Mouse (Mus musculus): Measurements from ENCODE around the gene Tmem102. TPM values are rescaled to one million over a fixed set of nuclear protein-coding genes. Genes with fewer than 3 reads are reported as not detected.
A peak's percentile ranks its signal among the peaks of the same experiment; 100 is the strongest.

Gene Tmem102
- polyA plus RNA-seq, 1 experiment from 2014 or later = 3.1 TPM

GRCm38 (mm10) chr11:69846198-69846680 lies 40.8 kb upstream of the Tmem102 start, which contains the start of gene Plscr3:
Gene Plscr3, plus strand, starts transcription at chr11:69846376.
- Histone ChIP-seq H3K9me3 (replicated peaks; ENCODE audit: control insufficient read depth, low read length) (no peaks in the 10 kb centered on the region), H3K4me3 (ENCODE audit: low read length) (peak within 1 kb of the TSS; percentile 78), H3K27me3 (ENCODE audit: control insufficient read depth, insufficient read depth, low read length) (no peaks in the 10 kb centered on the region), H3K9ac (ENCODE audit: low read length) (peak within 1 kb of the TSS; percentile 85), H3K4me2 (ENCODE audit: low read depth, low read length) (peak within 1 kb of the TSS; percentile 78), H3K4me1 (ENCODE audit: control insufficient read depth, insufficient read depth, low read length) (peaks cover 19% of the 10 kb centered on the region), H3K36me3 (ENCODE audit: control insufficient read depth, insufficient read depth) (peaks cover 24% of the 10 kb centered on the region), H3K27ac (ENCODE audit: low read length) (peak within 1 kb of the TSS; percentile 93)
- peak; percentile 93 for ATAC-seq (replicated peaks; ENCODE audit: extremely low read depth, insufficient read depth, low FRiP score)
- WGBS = under 1% methylated on average over 38 of the region's 38 CpGs

GRCm38 (mm10) chr11:69838714-69839104 lies 33.3 kb upstream of the Tmem102 start:
- peak overlapping the region; percentile 73 for H3K4me2 ChIP-seq (ENCODE audit: low read depth, low read length)
- peak overlapping the region; percentile 87 for H3K27ac ChIP-seq (ENCODE audit: low read length)
- peak overlapping the region; percentile 85 for H3K9ac ChIP-seq (ENCODE audit: low read length)
- H3K9me3 ChIP-seq (replicated peaks; ENCODE audit: control insufficient read depth, low read length) = no peaks in the 10 kb centered on the region
- no peaks in the 10 kb centered on the region for H3K36me3 ChIP-seq (ENCODE audit: control insufficient read depth, insufficient read depth)
- H3K4me1 ChIP-seq (ENCODE audit: control insufficient read depth, insufficient read depth, low read length) = peaks cover 22% of the 10 kb centered on the region
- H3K4me3 ChIP-seq (ENCODE audit: low read length) = peak overlapping the region; percentile 74
- ATAC-seq (replicated peaks; ENCODE audit: extremely low read depth, insufficient read depth, low FRiP score) = no peak
- WGBS = 1% methylated on average over 7 of the region's 7 CpGs
- peaks cover 24% of the 10 kb centered on the region for H3K27me3 ChIP-seq (ENCODE audit: control insufficient read depth, insufficient read depth, low read length)

DNA sequence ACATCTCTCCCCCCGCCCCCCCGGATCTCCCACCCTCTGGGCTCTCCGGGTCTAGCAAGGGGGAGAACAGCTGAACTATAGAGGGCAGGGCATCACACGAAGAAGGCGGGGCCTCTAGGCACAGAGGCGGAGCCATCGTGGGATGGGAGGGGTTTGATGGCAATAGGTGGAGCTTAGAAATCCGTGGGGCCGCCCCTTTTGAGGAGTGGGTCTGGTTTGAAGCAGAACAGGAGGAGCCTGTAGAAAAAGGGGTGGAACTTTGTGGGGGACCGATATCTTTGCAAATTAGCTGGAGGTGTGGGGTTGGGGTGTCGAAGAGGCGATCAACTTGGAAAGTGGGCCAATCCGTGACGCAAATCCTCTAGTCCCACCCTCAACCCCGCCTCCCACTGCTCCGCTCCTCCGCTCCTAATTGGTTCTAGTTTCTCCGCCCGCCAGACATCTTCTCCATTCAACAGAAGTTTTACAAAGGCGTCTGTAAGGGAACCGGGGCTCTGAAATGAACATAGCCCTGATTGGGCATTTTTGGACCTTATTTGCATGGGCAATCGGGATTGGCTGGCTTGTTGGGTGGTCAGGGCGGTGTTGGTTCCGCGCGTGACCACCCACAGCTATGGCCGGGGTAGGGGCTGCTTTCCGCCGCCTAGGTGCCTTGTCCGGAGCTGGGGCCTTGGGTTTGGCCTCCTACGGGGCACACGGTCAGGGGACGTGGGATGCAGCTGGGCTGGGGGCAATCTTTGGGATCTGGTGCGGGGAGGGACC lies 32.7 kb upstream of the Tmem102 start, which contains the start of gene Tmem256:
Gene Tmem256, plus strand, starts transcription at position 563 of the 762 bp plus-strand sequence.
- peaks cover 24% of the 10 kb centered on the region for H3K4me1 ChIP-seq (ENCODE audit: control insufficient read depth, insufficient read depth, low read length)
- 1% methylated on average over 34 of the region's 34 CpGs for WGBS
- peak within 1 kb of the TSS; percentile 74 for H3K4me3 ChIP-seq (ENCODE audit: low read length)
- H3K36me3 ChIP-seq (ENCODE audit: control insufficient read depth, insufficient read depth) = no peaks in the 10 kb centered on the region
- H3K4me2 ChIP-seq (ENCODE audit: low read depth, low read length) = peak within 1 kb of the TSS; percentile 73
- H3K27me3 ChIP-seq (ENCODE audit: control insufficient read depth, insufficient read depth, low read length) = peaks cover 27% of the 10 kb centered on the region
- peak within 1 kb of the TSS; percentile 85 for H3K9ac ChIP-seq (ENCODE audit: low read length)
- peak within 1 kb of the TSS; percentile 87 for H3K27ac ChIP-seq (ENCODE audit: low read length)
- H3K9me3 ChIP-seq (replicated peaks; ENCODE audit: control insufficient read depth, low read length) = no peaks in the 10 kb centered on the region
- ATAC-seq (replicated peaks; ENCODE audit: extremely low read depth, insufficient read depth, low FRiP score) = peak; percentile 92

DNA sequence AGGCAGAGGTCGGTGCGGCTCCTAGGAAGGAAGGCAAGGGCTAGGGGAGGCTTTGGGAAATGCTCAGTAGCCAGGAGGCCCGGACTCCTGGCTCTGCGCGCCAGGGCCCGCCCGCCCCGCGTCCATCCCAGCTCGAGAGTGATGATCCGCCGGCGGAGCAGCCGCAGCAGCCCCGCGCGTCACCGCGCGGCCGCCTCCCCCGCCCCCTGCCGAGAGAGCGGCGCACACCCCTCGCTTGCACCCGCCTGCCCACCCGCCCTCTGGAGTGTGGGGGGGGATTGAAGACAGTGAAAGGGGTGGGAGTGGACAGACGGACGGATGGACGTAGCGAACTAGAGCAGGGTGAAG lies 32.2 kb upstream of the Tmem102 start, which contains the start of gene Nlgn2:
Gene Nlgn2, minus strand, starts transcription at position 181 of the 348 bp plus-strand sequence.
- Histone ChIP-seq H3K36me3 (ENCODE audit: control insufficient read depth, insufficient read depth) (no peaks in the 10 kb centered on the region), H3K4me1 (ENCODE audit: control insufficient read depth, insufficient read depth, low read length) (peaks cover 24% of the 10 kb centered on the region), H3K4me3 (ENCODE audit: low read length) (peak within 1 kb of the TSS; percentile 74), H3K9me3 (replicated peaks; ENCODE audit: control insufficient read depth, low read length) (no peaks in the 10 kb centered on the region), H3K27ac (ENCODE audit: low read length) (peak within 1 kb of the TSS; percentile 87), H3K27me3 (ENCODE audit: control insufficient read depth, insufficient read depth, low read length) (peaks cover 28% of the 10 kb centered on the region), H3K4me2 (ENCODE audit: low read depth, low read length) (peak within 1 kb of the TSS; percentile 73), H3K9ac (ENCODE audit: low read length) (peak within 1 kb of the TSS; percentile 85)
- ATAC-seq (replicated peaks; ENCODE audit: extremely low read depth, insufficient read depth, low FRiP score) = peak; percentile 59
- WGBS = under 1% methylated on average over 32 of the region's 32 CpGs

GRCm38 (mm10) chr11:69836703-69837576 lies 31.5 kb upstream of the Tmem102 start:
- Histone ChIP-seq H3K27ac (ENCODE audit: low read length) (peak overlapping the region; percentile 47), H3K36me3 (ENCODE audit: control insufficient read depth, insufficient read depth) (no peaks in the 10 kb centered on the region), H3K4me3 (ENCODE audit: low read length) (peak overlapping the region; percentile 74), H3K9me3 (replicated peaks; ENCODE audit: control insufficient read depth, low read length) (no peaks in the 10 kb centered on the region), H3K9ac (ENCODE audit: low read length) (peak overlapping the region; percentile 79), H3K4me1 (ENCODE audit: control insufficient read depth, insufficient read depth, low read length) (peaks cover 24% of the 10 kb centered on the region), H3K4me2 (ENCODE audit: low read depth, low read length) (peak overlapping the region; percentile 73), H3K27me3 (ENCODE audit: control insufficient read depth, insufficient read depth, low read length) (peaks cover 28% of the 10 kb centered on the region)
- 2% methylated on average over 52 of the region's 52 CpGs for WGBS
- no peak for ATAC-seq (replicated peaks; ENCODE audit: extremely low read depth, insufficient read depth, low FRiP score)

DNA sequence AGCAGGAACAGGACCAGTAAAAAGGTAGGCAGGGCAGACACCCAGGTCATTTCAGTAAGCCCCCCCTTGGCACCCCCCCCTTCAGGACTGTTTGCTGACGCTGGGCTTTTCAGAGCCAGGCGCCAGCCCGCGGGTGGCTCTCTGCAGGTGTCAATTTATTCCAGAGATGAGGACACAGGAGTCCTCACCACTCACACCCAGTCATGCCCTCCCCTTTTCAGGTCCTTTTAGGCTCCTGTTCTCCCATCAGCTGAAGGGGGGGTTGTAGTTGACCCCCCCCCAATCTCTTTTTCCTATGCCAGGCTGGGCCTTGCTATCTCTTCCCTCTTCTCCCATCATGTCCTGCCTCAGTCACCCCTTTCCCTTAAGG lies 30.5 kb upstream of the Tmem102 start:
- WGBS = 10% methylated on average over 4 of the region's 4 CpGs
- Histone ChIP-seq H3K4me3 (ENCODE audit: low read length) (no peak overlapping the region), H3K9ac (ENCODE audit: low read length) (no peak overlapping the region), H3K27me3 (ENCODE audit: control insufficient read depth, insufficient read depth, low read length) (peaks cover 28% of the 10 kb centered on the region), H3K9me3 (replicated peaks; ENCODE audit: control insufficient read depth, low read length) (no peaks in the 10 kb centered on the region), H3K4me1 (ENCODE audit: control insufficient read depth, insufficient read depth, low read length) (peaks cover 24% of the 10 kb centered on the region), H3K36me3 (ENCODE audit: control insufficient read depth, insufficient read depth) (no peaks in the 10 kb centered on the region), H3K27ac (ENCODE audit: low read length) (no peak overlapping the region), H3K4me2 (ENCODE audit: low read depth, low read length) (peak overlapping the region; percentile 73; the same call in 1 of the 2 replicates)
- no peak for ATAC-seq (replicated peaks; ENCODE audit: extremely low read depth, insufficient read depth, low FRiP score)

GRCm38 (mm10) chr11:69835326-69835965 lies 30.0 kb upstream of the Tmem102 start:
- Histone ChIP-seq H3K27ac (ENCODE audit: low read length) (no peak overlapping the region), H3K4me1 (ENCODE audit: control insufficient read depth, insufficient read depth, low read length) (peaks cover 24% of the 10 kb centered on the region), H3K9ac (ENCODE audit: low read length) (no peak overlapping the region), H3K9me3 (replicated peaks; ENCODE audit: control insufficient read depth, low read length) (no peaks in the 10 kb centered on the region), H3K4me3 (ENCODE audit: low read length) (no peak overlapping the region), H3K36me3 (ENCODE audit: control insufficient read depth, insufficient read depth) (no peaks in the 10 kb centered on the region), H3K4me2 (ENCODE audit: low read depth, low read length) (peak overlapping the region; percentile 14; the same call in 1 of the 2 replicates), H3K27me3 (ENCODE audit: control insufficient read depth, insufficient read depth, low read length) (peaks cover 28% of the 10 kb centered on the region)
- ATAC-seq (replicated peaks; ENCODE audit: extremely low read depth, insufficient read depth, low FRiP score) = no peak
- 28% methylated on average over 9 of the region's 9 CpGs for WGBS

GRCm38 (mm10) chr11:69834001-69834549 lies 28.7 kb upstream of the Tmem102 start:
- Histone ChIP-seq H3K27ac (ENCODE audit: low read length) (no peak overlapping the region), H3K27me3 (ENCODE audit: control insufficient read depth, insufficient read depth, low read length) (peaks cover 28% of the 10 kb centered on the region)
- no peak for ATAC-seq (replicated peaks; ENCODE audit: extremely low read depth, insufficient read depth, low FRiP score)

More at GRCm38 (mm10) chr11:69834001-69834549, 28.7 kb upstream of the Tmem102 start:
- H3K9me3 ChIP-seq (replicated peaks; ENCODE audit: control insufficient read depth, low read length) = no peaks in the 10 kb centered on the region
- WGBS = 8% methylated on average over 30 of the region's 48 CpGs
- peaks cover 21% of the 10 kb centered on the region for H3K4me1 ChIP-seq (ENCODE audit: control insufficient read depth, insufficient read depth, low read length)
- H3K4me2 ChIP-seq (ENCODE audit: low read depth, low read length) = peak overlapping the region; percentile 80
- no peaks in the 10 kb centered on the region for H3K36me3 ChIP-seq (ENCODE audit: control insufficient read depth, insufficient read depth)
- H3K4me3 ChIP-seq (ENCODE audit: low read length) = peak overlapping the region; percentile 50
- peak overlapping the region; percentile 73 for H3K9ac ChIP-seq (ENCODE audit: low read length)

Data from heart, embryonic 16.5 days (tissue).